Mouse (Mus musculus) megakaryocyte, embryonic 14.5 days (primary cell): ENCODE measurements around the gene Sv2c.

Experiments
- FLI1 ChIP-seq: IDR thresholded peaks from 2 replicates; pipeline ENCODE4 v1.6.1; 2012; ENCODE audit warnings: low read length, inconsistent platforms, mixed read lengths
- GATA1 ChIP-seq: IDR thresholded peaks from 3 replicates; pipeline ENCODE4 v1.6.1; 2012; ENCODE audit warnings: mixed read lengths, low read length, inconsistent platforms, borderline replicate concordance

- no peak for TF ChIP-seq GATA1
- TF ChIP-seq FLI1: no peak
Observed at GRCm38 (mm10) chr13:95986375-95986774, 146.0 kb downstream of the Sv2c start.
